Mouse (Mus musculus) thymus, adult 2 months (tissue): ENCODE results near the gene Gm42421.

Experiments
- CTCF ChIP-seq: fragments of 200-500 bp; IDR thresholded peaks from 2 replicates; pipeline ENCODE4 v1.5.1; 2012; ENCODE audit warnings: mild to moderate bottlenecking, control low read depth, low read length, moderate library complexity, borderline replicate concordance; ENCODE audit not compliant: control insufficient read depth, poor library complexity, insufficient read depth; ENCODE audit errors: extremely low read depth
- POLR2A ChIP-seq: fragments of 200-500 bp; IDR thresholded peaks from 2 replicates; pipeline ENCODE4 v1.6.1; 2012; ENCODE audit warnings: mild to moderate bottlenecking, low read length, control low read depth, moderate library complexity; ENCODE audit not compliant: control insufficient read depth, poor library complexity, insufficient read depth; ENCODE audit errors: extremely low read depth

DNA sequence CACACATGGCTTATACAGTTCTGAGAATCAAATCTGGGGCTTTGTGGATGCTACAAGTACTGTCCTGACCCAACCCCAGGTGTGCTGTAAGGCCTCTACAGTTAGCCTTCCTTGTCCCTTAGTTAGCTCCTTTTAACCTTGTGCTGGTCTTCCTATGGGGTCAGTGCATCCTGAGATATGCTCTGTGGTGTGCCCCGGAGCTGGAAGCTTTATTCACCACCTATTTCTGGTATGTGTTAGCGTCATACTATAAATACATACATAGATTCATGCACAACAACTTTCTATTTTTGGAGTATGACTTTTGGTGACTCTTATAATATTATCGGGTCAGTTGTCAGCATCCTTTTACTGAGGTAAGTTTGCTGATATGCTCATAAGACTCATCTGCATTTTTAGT is 42.7 kb upstream of the Gm42421 start:
- no peak for TF ChIP-seq CTCF
- TF ChIP-seq POLR2A = no peak
